Mouse (Mus musculus): Measurements from ENCODE around the gene Patl1. TPM values are rescaled to one million over a fixed set of nuclear protein-coding genes. Genes with fewer than 3 reads are reported as not detected.
A peak's percentile ranks its signal among the peaks of the same experiment; 100 is the strongest.

Gene Patl1
- polyA plus RNA-seq, 1 experiment from 2014 or later: 21.7 TPM

GRCm38 (mm10) chr19:11957396-11957795 is 45.2 kb downstream of the Patl1 start:
- DNase-seq (ENCODE audit: low spot score): no peak
- Histone ChIP-seq H3K36me3 (ENCODE audit: control insufficient read depth, insufficient read depth, low read length) (no peaks in the 10 kb centered on the region), H3K9ac (ENCODE audit: low read depth, low read length) (no peak overlapping the region), H3K4me1 (replicated peaks; ENCODE audit: control insufficient read depth, insufficient read depth, low read length) (no peaks in the 10 kb centered on the region; the same call in 1 of the 2 replicates), H3K27me3 (replicated peaks; ENCODE audit: control insufficient read depth, insufficient read depth, low read length) (no peaks in the 10 kb centered on the region), H3K4me2 (no peak overlapping the region), H3K27ac (ENCODE audit: low read depth, low read length) (no peak overlapping the region), H3K4me3 (ENCODE audit: low read depth, low read length) (no peak overlapping the region), H3K9me3 (ENCODE audit: control insufficient read depth, low read length) (no peaks in the 10 kb centered on the region)
- no peak for ATAC-seq (replicated peaks; ENCODE audit: low FRiP score)
- WGBS: 90% methylated on average over 5 of the region's 5 CpGs

- Histone ChIP-seq H3K27me3 (replicated peaks; ENCODE audit: control insufficient read depth, insufficient read depth, low read length) (no peaks in the 10 kb centered on the region), H3K4me1 (replicated peaks; ENCODE audit: control insufficient read depth, insufficient read depth, low read length) (no peaks in the 10 kb centered on the region; the same call in 1 of the 2 replicates), H3K4me3 (ENCODE audit: low read depth, low read length) (no peak overlapping the region), H3K9ac (ENCODE audit: low read depth, low read length) (no peak overlapping the region), H3K4me2 (no peak overlapping the region), H3K9me3 (ENCODE audit: control insufficient read depth, low read length) (no peaks in the 10 kb centered on the region), H3K27ac (ENCODE audit: low read depth, low read length) (no peak overlapping the region), H3K36me3 (ENCODE audit: control insufficient read depth, insufficient read depth, low read length) (no peaks in the 10 kb centered on the region)
- ATAC-seq (replicated peaks; ENCODE audit: low FRiP score) (no peak), DNase-seq (ENCODE audit: low spot score) (no peak)
- 79% methylated on average over 8 of the region's 8 CpGs for WGBS
Measured at GRCm38 (mm10) chr19:11957846-11958245, 45.6 kb downstream of the Patl1 start.

DNA sequence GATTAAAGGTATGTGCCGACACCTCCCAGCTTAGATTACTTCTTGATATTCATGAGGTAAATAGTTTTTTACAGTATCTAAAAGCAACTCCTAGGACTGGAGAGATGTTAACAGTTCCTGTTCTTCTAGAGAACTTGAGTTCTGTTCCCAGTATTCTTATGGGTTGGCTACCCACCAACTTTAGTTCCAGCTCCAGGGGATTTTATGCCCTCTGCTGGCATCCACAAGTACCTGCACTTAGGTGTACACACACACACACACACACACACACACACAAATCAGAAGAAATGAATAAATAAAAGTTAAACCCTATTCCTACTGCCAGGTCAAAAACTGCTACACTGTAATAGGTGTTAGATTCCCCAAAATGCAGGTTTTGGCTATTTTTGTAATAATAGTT is 52.1 kb downstream of the Patl1 start:
- H3K4me1 ChIP-seq (replicated peaks; ENCODE audit: control insufficient read depth, insufficient read depth, low read length): peaks cover 8% of the 10 kb centered on the region; the same call in 1 of the 2 replicates
- H3K27me3 ChIP-seq (replicated peaks; ENCODE audit: control insufficient read depth, insufficient read depth, low read length): no peaks in the 10 kb centered on the region
- peaks cover 5% of the 10 kb centered on the region; the same call in 1 of the 2 replicates for H3K36me3 ChIP-seq (ENCODE audit: control insufficient read depth, insufficient read depth, low read length)
- DNase-seq (ENCODE audit: low spot score) (no peak), ATAC-seq (replicated peaks; ENCODE audit: low FRiP score) (no peak)
- H3K9ac ChIP-seq (ENCODE audit: low read depth, low read length): no peak overlapping the region
- H3K9me3 ChIP-seq (ENCODE audit: control insufficient read depth, low read length): peaks cover 2% of the 10 kb centered on the region; the same call in 1 of the 2 replicates
- peak overlapping the region; percentile 73 for H3K4me2 ChIP-seq
- H3K4me3 ChIP-seq (ENCODE audit: low read depth, low read length): peak overlapping the region; percentile 54
- no peak overlapping the region for H3K27ac ChIP-seq (ENCODE audit: low read depth, low read length)
- WGBS: 96% methylated on average over 1 of the region's 1 CpGs

DNA sequence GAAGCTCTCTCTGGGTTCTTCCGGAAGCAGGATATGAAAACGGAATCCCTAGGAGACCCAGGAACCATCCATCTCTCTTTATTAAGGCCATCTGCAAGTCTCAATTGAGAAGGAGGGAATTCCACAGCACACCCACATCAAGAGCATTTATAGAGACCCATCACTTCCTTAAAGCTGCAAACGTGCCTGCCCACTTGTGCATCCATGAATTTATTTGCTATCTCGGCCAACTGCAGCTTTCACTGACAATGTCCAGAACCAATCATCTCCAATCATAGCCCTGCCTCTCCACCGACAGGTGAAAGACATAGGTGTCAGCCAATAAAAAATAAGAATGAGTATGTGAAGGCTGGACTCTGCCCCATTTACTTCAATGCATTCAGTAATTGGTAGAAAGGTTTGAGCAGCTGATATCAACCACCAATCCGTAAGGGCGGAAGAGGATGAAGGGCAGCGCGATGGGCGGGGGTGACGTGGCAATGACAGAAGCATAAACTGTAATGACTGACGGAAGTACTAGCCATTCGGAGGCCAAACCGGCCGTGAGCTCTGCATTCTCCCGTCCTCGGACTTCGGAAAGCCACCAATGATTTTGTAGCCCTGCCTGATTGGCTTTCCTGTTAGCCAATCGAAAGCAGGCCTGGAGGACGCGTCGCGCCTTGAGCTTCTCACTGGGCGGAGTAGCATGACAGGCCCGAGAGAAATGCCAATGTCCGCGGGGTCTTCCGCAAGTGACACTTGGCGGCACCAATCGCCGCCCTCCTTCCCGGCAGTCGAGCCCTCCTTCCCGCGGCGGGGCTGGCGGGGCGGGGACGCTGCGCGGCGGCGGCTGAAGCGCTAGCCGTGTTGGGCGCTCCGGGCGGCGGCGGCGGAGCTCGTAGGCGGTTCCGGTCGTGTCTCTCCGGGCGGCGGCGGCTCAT is 53.1 kb downstream of the Patl1 start, which contains the start of gene Osbp:
Gene Osbp, plus strand, starts transcription at position 919 of the 920 bp plus-strand sequence.
- Histone ChIP-seq H3K4me2 (peak within 1 kb of the TSS; percentile 75), H3K9me3 (ENCODE audit: control insufficient read depth, low read length) (peaks cover 2% of the 10 kb centered on the region; the same call in 1 of the 2 replicates), H3K27ac (ENCODE audit: low read depth, low read length) (peak within 1 kb of the TSS; percentile 80), H3K4me3 (ENCODE audit: low read depth, low read length) (peak within 1 kb of the TSS; percentile 95), H3K36me3 (ENCODE audit: control insufficient read depth, insufficient read depth, low read length) (peaks cover 5% of the 10 kb centered on the region; the same call in 1 of the 2 replicates), H3K27me3 (replicated peaks; ENCODE audit: control insufficient read depth, insufficient read depth, low read length) (no peaks in the 10 kb centered on the region), H3K9ac (ENCODE audit: low read depth, low read length) (peak within 1 kb of the TSS; percentile 89), H3K4me1 (replicated peaks; ENCODE audit: control insufficient read depth, insufficient read depth, low read length) (peaks cover 10% of the 10 kb centered on the region; the same call in 1 of the 2 replicates)
- peak; percentile 93 for DNase-seq (ENCODE audit: low spot score)
- WGBS: under 1% methylated on average over 58 of the region's 59 CpGs
- peak; percentile 96 for ATAC-seq (replicated peaks; ENCODE audit: low FRiP score)

DNA sequence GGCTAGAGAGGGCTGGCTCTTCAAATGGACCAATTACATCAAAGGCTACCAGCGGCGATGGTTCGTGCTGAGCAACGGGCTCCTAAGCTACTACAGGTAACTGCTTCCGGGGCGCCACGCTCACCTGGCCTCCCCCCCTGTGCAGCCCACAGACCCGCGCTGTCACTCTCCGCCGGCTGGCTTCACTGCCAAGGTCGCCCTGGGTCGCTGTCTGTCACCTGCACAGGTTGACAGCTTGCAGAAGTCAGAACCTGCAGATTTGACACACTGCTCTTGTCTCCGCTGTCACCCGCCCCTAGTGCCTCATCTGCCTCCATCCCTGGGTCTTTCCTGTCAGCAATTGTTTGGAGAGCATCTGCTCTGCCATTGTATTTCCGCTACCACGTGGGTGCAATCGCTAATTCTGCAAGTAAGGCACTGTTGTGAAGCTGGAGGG is 54.0 kb downstream of the Patl1 start:
- WGBS: under 1% methylated on average over 18 of the region's 18 CpGs
- Histone ChIP-seq H3K27me3 (replicated peaks; ENCODE audit: control insufficient read depth, insufficient read depth, low read length) (no peaks in the 10 kb centered on the region), H3K36me3 (ENCODE audit: control insufficient read depth, insufficient read depth, low read length) (peaks cover 7% of the 10 kb centered on the region; the same call in 1 of the 2 replicates), H3K27ac (ENCODE audit: low read depth, low read length) (peak overlapping the region; percentile 80), H3K4me2 (peak overlapping the region; percentile 75), H3K4me1 (replicated peaks; ENCODE audit: control insufficient read depth, insufficient read depth, low read length) (peaks cover 10% of the 10 kb centered on the region; the same call in 1 of the 2 replicates), H3K9ac (ENCODE audit: low read depth, low read length) (peak overlapping the region; percentile 89), H3K4me3 (ENCODE audit: low read depth, low read length) (peak overlapping the region; percentile 95), H3K9me3 (ENCODE audit: control insufficient read depth, low read length) (peaks cover 2% of the 10 kb centered on the region; the same call in 1 of the 2 replicates)
- DNase-seq (ENCODE audit: low spot score) (peak; percentile 63), ATAC-seq (replicated peaks; ENCODE audit: low FRiP score) (no peak)

DNA sequence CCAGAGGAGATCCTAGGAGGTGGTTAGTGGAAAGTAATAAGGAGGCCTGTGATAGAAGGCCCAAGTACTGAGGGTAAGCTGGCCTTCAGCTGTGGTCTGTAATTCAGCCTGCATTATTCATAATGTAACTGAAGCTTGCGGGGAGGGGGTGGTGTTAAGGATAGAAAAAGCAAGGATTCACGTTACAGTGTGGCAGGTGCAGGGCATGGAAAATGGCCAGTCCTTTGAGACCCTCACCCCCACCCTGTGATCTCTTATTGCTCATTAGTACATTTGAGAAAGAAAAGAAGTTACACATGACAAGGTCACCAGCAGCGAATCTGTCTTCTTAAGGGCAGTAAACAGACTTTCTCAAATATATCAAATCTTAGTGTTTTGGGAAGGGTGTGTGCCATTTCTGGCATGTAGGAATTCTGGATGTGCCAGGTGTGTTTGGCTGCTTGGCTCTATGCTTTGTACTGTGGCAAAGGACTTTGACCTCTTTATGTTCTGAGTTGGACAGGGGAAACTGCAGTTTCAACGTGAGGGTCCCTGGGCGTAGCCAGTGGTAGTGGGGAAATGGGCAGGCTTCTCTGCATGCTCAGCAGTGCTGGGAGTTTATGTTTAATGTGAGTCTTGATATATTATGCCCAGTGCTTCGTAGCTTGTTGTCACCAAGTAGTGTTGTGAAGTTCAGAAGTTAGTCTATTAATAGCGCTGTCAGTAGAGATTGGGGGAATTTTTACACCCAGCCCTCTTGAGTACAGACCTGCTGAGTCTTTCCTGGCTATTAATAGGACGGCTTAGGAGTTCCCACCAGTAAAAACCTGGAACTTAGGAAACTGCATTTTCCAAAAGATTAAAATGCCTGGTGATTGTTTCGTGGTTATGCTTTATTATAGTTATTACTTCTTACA is 57.2 kb downstream of the Patl1 start:
- no peak for ATAC-seq (replicated peaks; ENCODE audit: low FRiP score)
- Histone ChIP-seq H3K27ac (ENCODE audit: low read depth, low read length) (no peak overlapping the region), H3K4me2 (no peak overlapping the region), H3K27me3 (replicated peaks; ENCODE audit: control insufficient read depth, insufficient read depth, low read length) (no peaks in the 10 kb centered on the region), H3K9ac (ENCODE audit: low read depth, low read length) (no peak overlapping the region), H3K4me3 (ENCODE audit: low read depth, low read length) (no peak overlapping the region), H3K4me1 (replicated peaks; ENCODE audit: control insufficient read depth, insufficient read depth, low read length) (peaks cover 10% of the 10 kb centered on the region; the same call in 1 of the 2 replicates), H3K36me3 (ENCODE audit: control insufficient read depth, insufficient read depth, low read length) (peaks cover 25% of the 10 kb centered on the region), H3K9me3 (ENCODE audit: control insufficient read depth, low read length) (no peaks in the 10 kb centered on the region)
- 83% methylated on average over 9 of the region's 9 CpGs for WGBS
- DNase-seq (ENCODE audit: low spot score): no peak

DNA sequence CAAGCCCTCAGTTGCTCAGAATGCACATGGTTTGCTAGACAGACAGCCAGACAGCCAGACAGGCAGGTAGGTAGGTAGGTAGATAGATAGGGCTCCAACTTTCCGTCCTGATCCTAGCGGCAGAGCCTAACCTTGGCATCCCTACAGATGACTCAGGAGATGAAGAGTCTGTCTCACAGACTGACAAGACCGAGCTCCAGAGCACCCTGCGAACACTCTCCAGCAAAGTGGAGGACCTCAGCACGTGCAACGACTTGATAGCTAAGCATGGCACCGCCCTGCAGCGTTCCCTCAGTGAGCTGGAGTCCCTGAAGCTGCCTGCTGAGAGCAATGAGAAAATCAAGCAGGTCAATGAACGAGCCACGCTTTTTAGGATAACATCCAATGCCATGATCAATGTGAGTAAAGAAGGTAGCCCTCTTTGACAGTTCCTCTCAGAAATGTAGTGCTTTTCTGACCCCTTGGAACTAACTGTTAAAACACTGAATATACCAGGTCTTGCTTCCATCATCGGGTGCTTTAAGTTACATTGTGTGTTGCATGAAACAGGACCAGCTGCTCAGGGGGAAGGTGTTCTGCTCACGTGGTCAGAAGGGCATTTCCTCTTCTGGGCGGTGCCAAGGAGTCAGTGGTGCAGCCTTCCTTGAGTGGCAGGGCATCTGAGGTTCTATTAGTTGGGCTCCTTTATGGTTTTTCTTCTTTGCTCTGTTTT is 61.5 kb downstream of the Patl1 start:
- WGBS: 84% methylated on average over 13 of the region's 13 CpGs
- Histone ChIP-seq H3K9ac (ENCODE audit: low read depth, low read length) (no peak overlapping the region), H3K36me3 (ENCODE audit: control insufficient read depth, insufficient read depth, low read length) (peaks cover 44% of the 10 kb centered on the region), H3K27ac (ENCODE audit: low read depth, low read length) (no peak overlapping the region), H3K27me3 (replicated peaks; ENCODE audit: control insufficient read depth, insufficient read depth, low read length) (no peaks in the 10 kb centered on the region), H3K9me3 (ENCODE audit: control insufficient read depth, low read length) (no peaks in the 10 kb centered on the region), H3K4me2 (no peak overlapping the region), H3K4me3 (ENCODE audit: low read depth, low read length) (no peak overlapping the region), H3K4me1 (replicated peaks; ENCODE audit: control insufficient read depth, insufficient read depth, low read length) (peaks cover 5% of the 10 kb centered on the region; the same call in 1 of the 2 replicates)
- ATAC-seq (replicated peaks; ENCODE audit: low FRiP score) (peak; percentile 63; the same call in 1 of the 2 replicates), DNase-seq (ENCODE audit: low spot score) (no peak)

DNA sequence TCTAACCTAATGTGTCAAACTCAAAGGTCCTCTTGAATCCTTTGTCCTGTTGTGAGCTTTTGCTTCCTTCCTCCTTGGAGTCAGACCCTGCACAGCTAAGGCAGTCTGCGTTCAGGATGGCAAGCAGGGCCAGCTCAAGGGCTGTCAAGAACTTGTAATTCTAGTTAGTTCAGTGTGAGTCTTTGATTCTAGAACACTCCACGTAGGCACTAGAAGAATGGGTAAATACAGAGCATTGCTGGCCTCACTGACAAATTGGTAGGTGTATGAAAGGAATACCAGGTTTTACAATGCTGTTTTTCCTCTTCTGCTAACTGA is 62.0 kb downstream of the Patl1 start:
- DNase-seq (ENCODE audit: low spot score) (no peak), ATAC-seq (replicated peaks; ENCODE audit: low FRiP score) (no peak)
- WGBS: 84% methylated on average over 2 of the region's 2 CpGs
- H3K27ac ChIP-seq (ENCODE audit: low read depth, low read length): no peak overlapping the region
- H3K36me3 ChIP-seq (ENCODE audit: control insufficient read depth, insufficient read depth, low read length): peaks cover 47% of the 10 kb centered on the region
- no peaks in the 10 kb centered on the region for H3K27me3 ChIP-seq (replicated peaks; ENCODE audit: control insufficient read depth, insufficient read depth, low read length)
- H3K9me3 ChIP-seq (ENCODE audit: control insufficient read depth, low read length): no peaks in the 10 kb centered on the region
- H3K4me3 ChIP-seq (ENCODE audit: low read depth, low read length): no peak overlapping the region
- no peak overlapping the region for H3K9ac ChIP-seq (ENCODE audit: low read depth, low read length)
- no peak overlapping the region for H3K4me2 ChIP-seq
- peaks cover 5% of the 10 kb centered on the region; the same call in 1 of the 2 replicates for H3K4me1 ChIP-seq (replicated peaks; ENCODE audit: control insufficient read depth, insufficient read depth, low read length)

Measured in liver, embryonic 11.5 days (tissue).